Mouse (Mus musculus): Measurements from ENCODE around the gene Rbms1. TPM values are rescaled to one million over a fixed set of nuclear protein-coding genes. Genes with fewer than 3 reads are reported as not detected.

Rbms1 gene
- total RNA-seq, 4 experiments from 2014 or later: 10.2 to 19.1 (median 16.0) TPM

DNA sequence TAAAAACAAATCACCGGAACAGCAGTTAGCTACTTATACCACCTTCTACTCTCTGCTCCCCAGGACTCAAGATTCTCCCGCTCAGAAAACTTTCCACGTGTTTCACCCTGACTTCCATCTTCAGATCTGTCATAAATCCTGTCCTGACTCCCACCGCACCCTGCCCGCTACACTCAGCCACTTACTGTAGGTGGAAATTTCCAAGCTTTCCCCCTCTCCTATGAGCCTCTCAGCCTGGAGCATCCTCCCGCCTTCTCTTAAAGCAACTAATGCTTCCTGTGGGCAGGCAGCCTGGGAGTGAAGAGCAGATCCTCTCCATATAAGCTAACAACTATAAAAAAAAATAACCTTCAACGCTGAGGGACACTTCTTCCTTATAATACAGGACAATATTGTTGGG, 44.6 kb downstream of the Rbms1 start:
- no peak for DNase-seq (ENCODE audit: low spot score in 2 of 2)

DNA sequence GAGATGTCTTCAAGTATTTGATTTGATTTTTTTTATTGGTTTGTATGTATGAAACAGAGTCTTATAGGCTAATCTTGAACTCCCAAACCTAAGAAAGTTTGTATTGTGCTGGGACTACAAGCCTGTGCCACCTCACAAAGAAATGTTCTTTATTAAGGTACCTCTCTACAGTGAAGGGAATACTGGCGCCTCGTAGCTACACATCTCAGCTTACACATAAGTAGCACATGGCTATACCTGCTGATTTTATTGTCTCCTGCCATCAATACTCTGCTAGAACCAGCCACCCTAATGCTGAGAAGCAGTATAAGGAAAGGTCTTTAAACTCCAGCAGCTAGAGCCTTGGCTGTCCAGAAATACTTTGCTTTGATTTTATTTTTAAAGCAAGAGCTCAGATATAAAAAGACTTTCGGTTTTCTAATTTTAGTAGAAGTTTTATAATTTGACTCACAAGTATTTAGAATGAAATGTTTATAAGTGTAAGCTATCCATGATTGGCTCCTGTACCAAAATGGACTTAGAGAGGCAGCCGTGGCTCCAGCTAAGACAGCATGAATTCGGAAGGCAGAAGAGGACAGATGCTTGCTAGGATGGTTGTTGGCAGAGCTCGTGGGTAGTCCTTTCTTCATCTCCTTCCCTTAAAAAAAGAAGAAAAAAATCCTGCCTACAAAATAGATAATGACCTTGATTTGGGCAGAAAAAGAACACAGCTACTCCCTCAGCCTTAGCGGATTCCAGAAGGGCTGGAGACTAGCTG, 48.3 kb downstream of the Rbms1 start:
- DNase-seq (ENCODE audit: low spot score in 2 of 2): no peak

DNA sequence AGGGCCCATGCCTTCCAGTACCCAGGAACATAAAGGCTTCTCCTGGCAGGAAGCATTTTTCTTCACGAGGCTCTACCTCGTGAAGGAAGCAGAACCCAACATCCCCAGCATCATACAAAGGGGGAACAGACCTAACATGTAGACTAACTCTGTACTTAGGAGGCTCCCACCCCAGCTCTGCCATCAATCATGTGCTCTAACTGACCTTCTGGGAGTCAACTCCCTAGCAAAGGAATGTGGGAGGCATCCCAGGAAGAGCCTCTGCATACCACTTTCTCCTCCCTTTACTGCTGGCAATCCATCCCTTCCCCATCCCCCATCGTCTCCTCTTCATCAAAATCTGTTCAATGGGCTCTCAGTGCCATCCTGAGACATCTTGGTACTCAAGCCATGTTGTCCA, 49.7 kb downstream of the Rbms1 start:
- no peak for DNase-seq (ENCODE audit: low spot score in 2 of 2)

DNA sequence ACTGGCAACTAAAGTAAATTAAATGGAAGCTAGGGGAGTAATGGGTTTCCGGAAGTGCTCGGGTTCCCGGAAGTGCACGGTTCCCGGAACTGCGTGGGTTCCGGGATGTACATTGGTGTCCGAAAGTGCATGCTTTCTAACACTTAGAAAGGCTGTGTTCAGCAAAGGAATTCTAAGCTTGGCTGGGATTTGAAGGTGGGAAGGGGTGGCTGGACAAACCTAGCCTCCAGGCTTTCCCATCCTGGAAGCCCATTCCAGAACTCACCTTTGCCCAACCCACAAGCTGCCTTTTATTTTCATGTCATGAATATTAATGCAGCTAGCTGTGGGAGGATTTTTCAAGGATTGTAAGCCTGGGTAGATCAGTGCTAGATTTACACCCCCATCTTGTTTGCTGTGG, 51.3 kb downstream of the Rbms1 start:
- DNase-seq (ENCODE audit: low spot score in 2 of 2): no peak

DNA sequence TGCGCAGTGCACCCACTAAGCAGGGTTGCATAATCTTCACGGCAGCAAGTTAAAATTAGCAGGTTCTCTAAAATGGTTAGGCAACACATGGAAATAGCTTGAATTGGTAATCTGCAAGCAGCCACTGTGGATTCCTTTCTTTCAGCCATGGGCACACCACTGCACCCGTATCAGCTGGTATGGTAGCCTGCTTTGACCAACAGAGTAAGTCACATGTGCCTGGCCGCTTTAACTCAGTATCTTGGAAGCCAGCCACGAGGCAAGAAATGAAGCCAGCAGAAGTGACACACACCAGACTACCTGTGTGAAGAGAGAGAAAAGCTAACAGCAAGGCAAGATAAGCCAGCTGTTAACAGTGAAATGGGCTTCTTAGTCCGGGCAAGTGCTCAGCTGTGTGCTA, 52.2 kb downstream of the Rbms1 start:
- DNase-seq (ENCODE audit: low spot score in 2 of 2): peak; percentile 46 to 60

DNA sequence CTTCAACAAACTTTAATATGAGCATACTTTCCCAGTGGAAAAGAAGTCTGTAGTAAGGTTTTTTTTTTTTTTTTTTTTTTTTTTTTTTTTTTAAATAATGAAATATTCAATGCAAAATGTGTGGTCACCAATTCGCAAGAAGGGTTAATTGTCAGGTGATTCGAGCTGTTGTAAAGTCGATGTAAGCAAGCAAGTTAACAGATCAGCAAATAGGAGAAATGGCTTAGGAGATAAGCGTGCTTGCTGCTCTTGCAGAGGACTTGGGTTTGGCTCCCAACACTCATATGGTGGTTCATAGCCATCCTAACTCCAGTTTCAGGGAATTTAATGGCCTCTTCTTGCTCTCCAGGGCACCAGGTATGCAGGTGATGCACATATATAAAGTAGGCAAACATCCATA, 54.4 kb downstream of the Rbms1 start:
- DNase-seq (ENCODE audit: low spot score in 2 of 2): no peak

DNA sequence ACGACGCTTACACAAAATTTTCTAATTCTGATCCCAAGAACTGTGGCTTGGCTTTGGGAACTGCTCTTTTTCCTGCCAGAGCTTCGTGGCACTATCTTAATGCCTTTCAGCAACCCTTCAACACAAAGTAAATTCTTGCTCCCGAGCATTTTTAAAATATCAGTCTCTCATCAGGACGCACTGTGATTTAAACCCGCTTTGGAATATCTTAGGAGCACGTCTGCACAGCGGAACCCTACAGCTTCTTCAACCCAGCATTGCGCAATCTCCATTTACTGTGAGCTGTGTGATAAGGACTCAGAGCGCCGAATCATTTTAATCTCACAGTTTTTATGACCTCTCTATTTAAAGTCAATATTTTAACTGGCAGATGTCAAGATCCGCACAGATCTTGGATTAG, 54.9 kb downstream of the Rbms1 start:
- DNase-seq (ENCODE audit: low spot score in 2 of 2): no peak

DNA sequence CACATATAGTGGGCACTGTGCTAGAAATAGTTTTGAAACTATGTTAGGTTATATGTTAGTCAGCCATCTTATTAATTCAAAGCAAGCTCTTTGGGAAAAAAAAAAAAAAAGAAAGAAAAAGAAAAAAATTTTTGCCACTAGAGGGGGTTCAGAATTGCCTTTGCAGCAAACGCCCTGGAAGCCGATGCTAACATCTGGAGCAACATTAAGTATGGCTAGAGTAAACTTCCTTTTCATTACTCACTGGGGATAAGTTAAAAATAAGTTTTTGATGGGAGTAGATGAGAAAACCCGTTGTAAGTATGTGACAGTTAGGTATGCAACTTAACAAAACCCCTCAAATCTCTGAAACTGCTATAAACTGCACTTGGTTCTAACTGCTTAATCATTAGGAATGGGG, 57.7 kb downstream of the Rbms1 start:
- no peak for DNase-seq (ENCODE audit: low spot score in 2 of 2)

DNA sequence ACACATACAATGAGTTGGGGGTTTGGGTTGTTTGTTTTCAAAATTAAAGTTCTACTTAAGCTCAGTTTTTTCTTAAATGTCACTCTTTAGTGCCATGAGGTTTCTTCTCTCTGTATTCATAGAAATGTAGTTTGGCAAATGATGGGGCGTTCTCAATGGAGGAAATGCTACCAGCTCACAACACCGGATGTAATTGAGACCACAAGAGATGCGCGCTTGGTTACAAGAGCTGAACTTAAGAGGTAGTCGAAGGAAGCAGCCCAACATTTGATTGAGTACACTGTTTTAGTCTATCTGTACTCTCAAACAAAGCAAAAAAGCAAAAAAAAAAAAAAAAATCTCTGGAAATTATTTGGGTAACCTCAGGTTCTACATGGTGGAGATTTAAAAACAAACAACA, 58.9 kb downstream of the Rbms1 start:
- no peak for DNase-seq (ENCODE audit: low spot score in 2 of 2)

DNA sequence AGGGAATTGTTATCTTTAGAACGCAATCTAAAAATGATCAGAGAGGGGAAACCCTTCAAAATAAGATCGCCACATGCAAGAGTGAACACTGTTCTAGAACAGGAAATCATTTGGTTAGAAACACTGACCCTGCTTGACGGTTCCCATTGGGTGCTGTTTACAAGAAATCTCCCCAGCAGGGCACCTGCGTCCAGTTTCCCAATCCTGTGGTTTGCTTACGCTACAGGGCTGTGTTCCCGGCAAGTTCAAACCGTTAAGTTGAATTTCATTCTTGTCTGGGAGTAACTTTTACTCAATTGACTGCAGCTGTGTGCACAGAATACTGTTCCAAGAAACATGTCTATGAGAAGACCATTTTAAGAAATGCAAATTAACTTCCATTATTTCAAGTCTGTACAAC, 59.5 kb downstream of the Rbms1 start:
- peak in 1 of 2 experiments; percentile 21 for DNase-seq (ENCODE audit: low spot score in 2 of 2)

DNA sequence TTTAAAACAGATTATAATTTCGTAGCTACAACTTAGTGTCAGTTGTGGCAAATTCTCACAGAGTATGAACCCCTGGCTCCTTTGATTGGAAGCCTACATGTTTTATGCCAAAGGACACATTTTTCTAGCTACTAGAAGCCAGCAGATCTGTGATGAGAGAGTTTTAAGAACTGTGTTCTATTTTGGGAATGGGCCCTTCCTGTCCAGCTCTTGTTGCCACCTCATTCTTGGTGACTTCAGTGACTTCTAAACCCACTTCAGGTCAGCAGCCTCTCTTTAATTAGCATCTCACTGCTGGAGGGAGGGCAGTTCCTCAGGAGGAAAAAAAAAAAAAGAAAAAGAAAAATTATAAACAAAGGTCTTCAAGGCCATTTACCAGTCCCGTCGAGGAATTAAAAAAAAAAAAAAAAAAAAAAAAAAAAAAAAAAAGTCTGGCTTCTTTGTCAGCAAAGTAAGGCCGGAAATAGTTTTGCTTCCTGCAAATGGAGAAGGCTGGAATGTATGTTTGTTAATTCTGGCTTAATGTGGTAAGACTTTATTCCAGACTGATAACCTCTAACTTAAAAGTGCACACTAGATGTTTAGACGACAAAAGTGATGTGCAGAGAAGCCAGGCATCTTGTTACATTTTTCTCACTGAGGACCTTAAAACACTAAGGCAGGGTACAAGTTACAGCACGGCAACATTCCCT, 60.4 kb downstream of the Rbms1 start:
- DNase-seq (ENCODE audit: low spot score in 2 of 2): no peak

DNA sequence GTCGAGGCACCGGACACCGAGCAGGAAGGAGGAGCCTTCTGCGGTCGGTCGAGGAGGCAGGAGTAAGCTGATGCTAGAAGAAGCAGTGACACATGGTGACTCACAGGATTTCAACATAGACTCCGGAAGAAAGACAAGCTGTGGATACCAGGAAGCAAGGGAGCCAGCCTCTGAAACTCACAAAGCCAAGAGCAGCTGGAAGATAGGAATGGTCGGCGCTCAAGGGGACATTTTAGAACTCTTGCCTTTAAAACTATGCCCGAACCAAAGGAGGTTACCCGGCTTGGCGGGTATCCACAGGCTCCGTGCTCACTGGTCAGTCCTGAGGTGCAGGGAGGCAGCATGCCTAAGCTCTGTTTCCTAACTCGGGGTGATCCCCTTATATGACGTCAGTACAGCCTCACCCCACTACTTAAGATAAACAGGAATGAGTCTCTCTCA, 61.5 kb downstream of the Rbms1 start:
- DNase-seq (ENCODE audit: low spot score in 2 of 2): peak; percentile 48 to 52

DNA sequence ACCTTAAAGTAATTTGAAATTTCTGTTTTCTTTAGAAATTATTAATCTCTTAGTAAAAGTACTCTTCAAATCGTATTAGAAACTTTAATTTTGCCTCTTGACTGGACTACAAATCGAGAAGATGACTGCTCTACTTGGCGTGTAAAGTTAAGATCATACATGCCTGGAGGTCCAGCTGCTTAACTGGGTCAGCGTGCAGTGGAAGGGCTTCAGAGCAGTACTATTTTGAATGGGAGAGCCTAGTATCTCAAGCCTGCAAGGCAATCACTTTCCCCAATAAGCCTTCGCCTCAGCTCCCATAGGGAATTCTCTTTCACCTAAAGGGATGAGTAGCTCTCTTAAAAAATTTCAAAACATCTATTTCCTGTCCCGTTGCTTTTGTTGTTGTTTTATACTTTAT, 62.0 kb downstream of the Rbms1 start:
- DNase-seq (ENCODE audit: low spot score in 2 of 2): no peak

DNA sequence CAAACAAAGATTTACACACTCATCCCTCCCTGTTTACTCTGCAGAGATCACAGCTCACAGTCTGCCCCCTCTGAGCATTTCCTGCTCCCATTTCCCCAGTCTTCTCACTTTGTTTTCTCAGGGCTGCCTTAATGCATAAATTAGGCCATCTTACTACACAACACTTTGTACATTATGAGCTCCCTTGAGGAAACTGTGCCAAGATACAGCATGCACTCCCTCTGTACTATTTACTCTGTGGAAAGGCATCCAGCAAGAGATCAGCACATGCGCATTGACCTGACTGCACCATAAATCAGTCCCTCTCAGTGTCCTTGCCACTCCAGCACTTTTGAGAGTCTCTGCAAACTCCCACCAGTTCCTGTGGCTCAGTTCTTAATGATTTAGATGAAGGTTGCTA, 70.0 kb downstream of the Rbms1 start:
- DNase-seq (ENCODE audit: low spot score in 2 of 2): no peak

DNA sequence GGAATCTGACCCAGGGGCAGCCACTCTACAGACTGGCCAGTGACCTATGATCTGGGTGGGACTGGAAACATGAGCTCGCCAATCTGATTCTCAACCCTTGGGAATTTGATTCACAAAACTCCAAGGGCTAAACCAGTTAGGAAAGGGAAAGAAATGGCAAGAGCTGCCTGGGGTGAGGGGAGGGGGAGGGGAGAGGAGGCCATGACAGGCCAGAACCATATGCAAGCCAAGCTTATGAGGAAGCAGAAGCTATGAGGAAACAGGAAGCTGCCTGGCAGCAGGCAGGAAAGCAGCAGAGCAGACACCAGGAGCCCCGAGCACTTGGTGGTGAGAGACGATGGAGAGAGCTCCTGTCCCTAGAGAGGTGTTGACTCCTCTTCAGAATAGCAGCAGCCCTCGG, 79.1 kb downstream of the Rbms1 start:
- DNase-seq (ENCODE audit: low spot score in 2 of 2): no peak

DNA sequence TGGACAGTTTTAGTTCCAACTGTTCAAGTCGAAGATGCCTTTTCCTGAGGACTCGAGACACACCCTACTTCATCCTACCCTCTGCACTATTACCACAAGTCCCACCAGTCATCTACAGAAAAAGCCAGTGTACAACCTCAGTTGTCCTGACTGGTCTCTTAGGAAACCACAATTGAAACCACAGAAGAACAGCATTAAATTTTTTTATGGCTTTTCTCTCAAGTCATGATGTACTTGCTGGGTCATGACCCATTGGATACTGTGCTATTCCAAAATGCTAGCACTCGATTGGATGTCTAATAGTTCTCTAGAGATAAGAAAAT, 80.0 kb downstream of the Rbms1 start:
- DNase-seq (ENCODE audit: low spot score in 2 of 2): no peak

DNA sequence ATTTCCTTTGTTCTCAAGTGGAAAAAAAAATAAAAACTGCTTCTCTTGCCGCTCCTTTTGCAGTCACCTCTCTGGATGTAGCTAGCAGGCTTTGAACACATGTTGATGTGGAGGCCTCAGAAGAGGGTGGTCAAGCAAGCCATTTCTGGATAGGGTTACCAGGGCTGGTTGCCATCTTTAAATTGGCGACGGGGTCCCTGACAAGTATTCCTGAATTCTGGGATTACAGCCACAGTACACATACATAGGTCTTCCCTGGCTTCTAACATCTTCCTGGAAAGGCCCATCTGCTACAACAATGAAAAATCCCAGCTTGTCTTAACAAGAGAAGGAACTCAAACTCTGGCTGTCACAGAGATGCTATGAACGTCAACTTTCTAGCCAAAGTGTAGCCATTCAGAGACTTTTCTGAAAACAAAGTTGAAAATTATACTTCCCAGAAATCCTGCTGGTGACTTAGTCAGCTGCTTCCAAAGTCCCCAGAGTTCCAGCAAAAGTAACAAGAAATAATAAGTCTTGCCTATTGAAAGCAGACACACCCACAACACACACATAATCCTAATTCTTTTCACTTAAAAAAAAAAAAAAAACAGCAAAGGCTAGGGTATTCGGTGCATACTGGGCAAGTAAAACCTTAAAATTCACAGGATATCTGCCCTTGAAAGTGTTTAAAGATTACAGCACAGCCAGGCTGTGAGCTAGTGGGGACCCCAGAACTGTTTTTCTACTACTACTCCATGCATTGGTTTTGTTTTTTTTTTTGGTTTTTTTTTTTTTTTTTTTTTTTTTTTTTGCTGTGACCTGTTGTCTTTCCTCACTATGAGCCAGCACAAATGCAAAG, 80.6 kb downstream of the Rbms1 start:
- no peak for DNase-seq (ENCODE audit: low spot score in 2 of 2)

DNA sequence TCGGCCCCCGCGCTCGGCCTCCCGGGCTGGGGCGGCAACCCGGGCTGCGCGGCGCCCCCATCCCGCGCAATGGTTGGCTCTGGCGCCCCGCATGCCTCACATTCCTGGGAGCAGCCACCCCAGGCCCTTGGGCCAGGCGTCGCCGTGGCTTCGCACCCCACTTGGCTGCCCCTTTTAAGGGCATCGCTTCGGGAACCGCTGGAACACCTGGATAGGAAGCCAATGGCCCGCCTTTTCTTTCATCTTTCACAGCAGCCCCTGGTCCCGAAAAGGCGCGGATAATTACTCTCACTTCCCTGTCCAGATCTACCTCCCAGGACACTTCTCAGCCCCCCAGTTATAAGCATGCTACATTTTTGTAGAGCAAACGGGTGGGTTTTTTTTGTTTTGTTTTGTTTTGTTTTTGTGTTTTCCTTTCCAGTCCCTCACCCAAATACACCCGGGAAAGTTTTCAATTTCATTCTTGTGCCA, 81.4 kb downstream of the Rbms1 start:
- DNase-seq (ENCODE audit: low spot score in 2 of 2): no peak

DNA sequence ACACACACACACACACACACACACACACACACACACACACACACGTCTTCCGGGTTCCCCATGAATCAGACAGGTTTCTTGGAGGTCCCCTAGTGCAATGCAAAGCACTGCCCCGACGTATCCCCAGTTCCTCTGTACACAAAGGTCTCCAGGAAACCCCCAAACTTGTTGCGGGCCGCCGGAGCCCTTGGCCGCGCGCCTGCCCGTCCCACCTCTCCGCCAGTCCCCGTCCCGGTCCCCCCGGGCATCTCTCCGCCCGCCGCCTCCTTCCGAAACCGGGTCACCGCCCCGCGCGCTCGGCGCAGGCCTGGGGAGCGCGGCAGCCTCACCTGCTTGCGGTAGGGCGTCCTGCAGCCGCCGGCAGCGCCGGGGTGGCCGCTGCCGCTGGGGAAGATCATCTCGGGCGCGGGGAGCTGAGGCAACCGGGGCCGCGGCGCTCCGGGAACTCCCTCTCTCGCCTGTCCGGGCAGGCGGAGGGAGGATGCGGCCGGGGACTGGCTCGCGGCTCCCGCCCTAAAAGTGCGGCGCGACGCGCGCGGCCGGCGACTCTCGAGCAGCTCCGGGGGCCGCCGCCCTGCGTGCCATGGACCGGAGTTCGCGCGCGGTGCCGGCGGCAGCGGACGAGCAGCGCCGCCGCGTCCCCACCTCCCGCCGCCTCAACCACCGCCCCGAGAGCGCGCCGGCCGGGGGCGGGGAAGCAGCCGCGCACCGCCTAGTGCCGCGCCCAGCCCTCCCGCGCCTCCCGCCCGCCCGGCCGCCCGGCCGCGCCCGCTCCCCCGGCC, 82.0 kb downstream of the Rbms1 start:
- peak; percentile 45 to 70 for DNase-seq (ENCODE audit: low spot score in 2 of 2)

DNA sequence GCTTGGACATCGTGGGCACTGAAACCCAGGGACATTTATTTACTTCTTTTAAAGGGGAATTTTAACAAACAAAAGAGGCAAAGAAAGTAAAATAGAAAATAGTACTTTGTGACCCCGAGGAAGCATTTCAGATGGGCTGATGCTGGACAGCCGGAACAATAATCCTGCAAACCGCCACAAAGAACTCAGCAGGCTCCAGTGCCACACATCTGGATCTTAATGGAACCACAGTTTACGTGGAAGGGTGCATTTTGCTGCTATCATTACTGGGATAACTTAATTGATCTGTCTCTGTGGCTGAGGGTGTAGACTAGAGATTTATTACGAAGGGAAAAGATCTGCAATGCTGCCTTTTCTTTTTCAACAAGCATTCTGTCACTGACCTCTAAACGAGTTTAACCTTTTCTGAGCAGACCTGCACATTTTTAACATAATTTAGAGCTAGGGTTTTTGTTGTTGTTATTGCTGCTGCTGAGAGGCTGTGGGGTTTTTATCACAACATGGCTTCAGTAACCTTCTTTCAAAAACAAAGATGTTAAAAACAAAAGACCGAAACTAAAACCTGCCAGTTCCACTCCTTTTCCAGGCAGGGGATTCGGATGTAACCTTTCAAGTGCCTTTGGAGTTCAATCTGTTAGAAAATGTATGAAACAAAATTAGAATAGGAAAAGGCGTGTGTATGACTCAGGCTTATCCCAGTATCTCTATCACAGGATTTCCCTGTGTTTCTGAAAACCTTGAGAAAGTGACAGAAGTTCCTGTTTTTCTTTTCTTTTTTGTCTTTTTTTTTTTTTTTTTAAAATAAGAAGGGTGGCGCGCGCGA, 82.8 kb downstream of the Rbms1 start:
- no peak for DNase-seq (ENCODE audit: low spot score in 2 of 2)
